Mouse (Mus musculus): ENCODE data around the gene Tinagl1. TPM values are rescaled to one million over a fixed set of nuclear protein-coding genes. Genes with fewer than 3 reads are reported as not detected.

The Tinagl1 gene
- polyA plus RNA-seq, 1 experiment = 35.2 TPM

DNA sequence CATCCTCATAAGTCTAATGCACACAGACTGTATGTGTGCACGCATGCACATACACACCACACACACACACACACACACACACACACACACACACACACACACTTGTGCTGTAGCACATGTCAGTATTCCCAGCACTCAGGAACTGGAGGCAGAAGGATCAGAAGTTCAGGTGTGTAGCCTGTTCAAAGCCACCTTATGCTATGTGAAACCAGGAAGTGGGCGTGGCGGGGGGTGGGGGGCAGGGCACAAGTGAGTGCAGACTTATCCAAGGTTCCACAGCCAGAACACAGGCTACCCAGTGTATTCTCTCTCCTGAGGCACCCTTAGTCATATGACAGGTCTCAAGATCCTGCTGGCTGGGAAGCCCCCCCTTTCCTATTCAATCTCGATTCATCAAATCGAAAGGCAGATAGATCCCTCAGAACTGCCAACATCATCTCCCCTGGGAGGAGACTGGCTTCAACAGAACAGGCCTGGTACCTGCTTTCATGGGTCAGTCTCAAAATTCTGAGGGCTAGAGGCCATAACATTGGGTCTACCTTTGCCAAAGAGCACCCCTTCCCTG lies 1.3 kb upstream of the Tinagl1 start:
- H3K27ac ChIP-seq (ENCODE audit: insufficient read depth, low read length) = no peak overlapping the region
- no peaks in the 10 kb centered on the region for H3K9me3 ChIP-seq (replicated peaks; ENCODE audit: control insufficient read depth, insufficient read depth, low read length, poor library complexity, severe bottlenecking)
- peaks cover 11% of the 10 kb centered on the region for H3K4me1 ChIP-seq (ENCODE audit: control insufficient read depth, insufficient read depth, low read length)
- no peak for TF ChIP-seq CTCF (IDR thresholded peaks at IDR 0.05; ENCODE audit: low read depth, low read length)
- no peak for TF ChIP-seq EP300 (IDR thresholded peaks at IDR 0.05; ENCODE audit: insufficient read depth, low read depth, low read length)
- no peak for TF ChIP-seq POLR2A (IDR thresholded peaks at IDR 0.05; ENCODE audit: insufficient read depth, low read length)
- no peak overlapping the region for H3K9ac ChIP-seq (ENCODE audit: low read depth, poor library complexity, severe bottlenecking)
- H3K36me3 ChIP-seq (ENCODE audit: control insufficient read depth, insufficient read depth, low read length, poor library complexity, severe bottlenecking) = no peaks in the 10 kb centered on the region
- no peak overlapping the region for H3K4me3 ChIP-seq (ENCODE audit: low read depth, low read length)
- no peaks in the 10 kb centered on the region for H3K27me3 ChIP-seq (ENCODE audit: control insufficient read depth, insufficient read depth, low read length, poor library complexity, severe bottlenecking)

- Histone ChIP-seq H3K9me3 (replicated peaks; ENCODE audit: control insufficient read depth, insufficient read depth, low read length, poor library complexity, severe bottlenecking) (no peaks in the 10 kb centered on the region), H3K9ac (ENCODE audit: low read depth, poor library complexity, severe bottlenecking) (no peak overlapping the region), H3K27ac (ENCODE audit: insufficient read depth, low read length) (peak overlapping the region; percentile 37; the same call in 1 of the 2 replicates)
Measured at GRCm38 (mm10) chr4:130174335-130175031, 439 bp downstream of the Tinagl1 start.

GRCm38 (mm10) chr4:130173911-130174311 lies 1.0 kb downstream of the Tinagl1 start:
- H3K27ac ChIP-seq (ENCODE audit: insufficient read depth, low read length) = no peak overlapping the region
- no peaks in the 10 kb centered on the region for H3K9me3 ChIP-seq (replicated peaks; ENCODE audit: control insufficient read depth, insufficient read depth, low read length, poor library complexity, severe bottlenecking)
- H3K36me3 ChIP-seq (ENCODE audit: control insufficient read depth, insufficient read depth, low read length, poor library complexity, severe bottlenecking) = no peaks in the 10 kb centered on the region
- 0 out of 2 replicates have a peak overlapping the region, but pooled peaks have one; percentile 0 for H3K4me3 ChIP-seq (ENCODE audit: low read depth, low read length)
- no peaks in the 10 kb centered on the region for H3K27me3 ChIP-seq (ENCODE audit: control insufficient read depth, insufficient read depth, low read length, poor library complexity, severe bottlenecking)
- no peak for TF ChIP-seq CTCF (IDR thresholded peaks at IDR 0.05; ENCODE audit: low read depth, low read length)
- no peak for TF ChIP-seq POLR2A (IDR thresholded peaks at IDR 0.05; ENCODE audit: insufficient read depth, low read length)
- no peak for TF ChIP-seq EP300 (IDR thresholded peaks at IDR 0.05; ENCODE audit: insufficient read depth, low read depth, low read length)
- H3K4me1 ChIP-seq (ENCODE audit: control insufficient read depth, insufficient read depth, low read length) = peaks cover 11% of the 10 kb centered on the region
- no peak overlapping the region for H3K9ac ChIP-seq (ENCODE audit: low read depth, poor library complexity, severe bottlenecking)

More at GRCm38 (mm10) chr4:130174335-130175031, 439 bp downstream of the Tinagl1 start:
- no peaks in the 10 kb centered on the region for H3K36me3 ChIP-seq (ENCODE audit: control insufficient read depth, insufficient read depth, low read length, poor library complexity, severe bottlenecking)
- TF ChIP-seq POLR2A (IDR thresholded peaks at IDR 0.05; ENCODE audit: insufficient read depth, low read length) = no peak
- TF ChIP-seq EP300 (IDR thresholded peaks at IDR 0.05; ENCODE audit: insufficient read depth, low read depth, low read length) = peak; percentile 29; the same call in 1 of the 2 replicates
- H3K4me3 ChIP-seq (ENCODE audit: low read depth, low read length) = peak overlapping the region; percentile 47
- no peaks in the 10 kb centered on the region for H3K27me3 ChIP-seq (ENCODE audit: control insufficient read depth, insufficient read depth, low read length, poor library complexity, severe bottlenecking)
- H3K4me1 ChIP-seq (ENCODE audit: control insufficient read depth, insufficient read depth, low read length) = peaks cover 11% of the 10 kb centered on the region

DNA sequence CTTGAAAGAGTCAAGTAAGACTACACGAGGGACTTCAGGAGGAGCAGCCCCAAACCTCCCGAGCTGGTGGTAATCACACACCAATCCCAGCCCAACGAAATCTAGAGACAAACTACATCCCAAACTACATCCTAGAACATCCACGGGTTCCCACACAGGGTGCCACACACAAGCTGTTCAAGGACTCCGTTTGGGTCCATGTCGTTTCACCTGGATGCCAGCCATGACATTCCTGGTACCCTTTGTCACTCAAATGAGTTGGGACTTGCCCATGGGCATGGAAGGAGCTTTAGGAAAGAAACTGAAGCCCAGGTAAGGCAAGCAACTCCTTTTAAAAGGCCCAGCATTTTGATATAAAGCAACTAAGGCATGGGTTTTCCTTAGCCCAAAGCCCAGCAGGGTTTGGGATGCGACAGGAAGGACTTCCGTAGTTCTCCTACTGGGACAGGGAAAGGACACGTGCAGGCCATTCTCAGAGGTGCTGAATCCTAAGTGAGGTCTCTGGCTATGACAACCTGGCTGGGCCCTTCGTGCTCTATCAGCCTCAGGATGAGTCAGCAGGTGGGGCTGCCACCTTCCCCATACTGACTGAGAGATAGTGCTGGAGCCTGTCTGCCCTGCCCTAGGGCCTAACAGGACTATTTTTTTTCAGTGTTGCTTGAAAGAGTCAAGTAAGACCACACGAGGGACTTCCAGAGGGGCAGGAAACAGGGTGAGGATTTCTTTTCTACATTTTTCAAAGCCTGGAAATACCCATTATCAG lies 1.7 kb downstream of the Tinagl1 start:
- Histone ChIP-seq H3K27ac (ENCODE audit: insufficient read depth, low read length) (no peak overlapping the region), H3K4me3 (ENCODE audit: low read depth, low read length) (no peak overlapping the region), H3K27me3 (ENCODE audit: control insufficient read depth, insufficient read depth, low read length, poor library complexity, severe bottlenecking) (no peaks in the 10 kb centered on the region)

GRCm38 (mm10) chr4:130171951-130172765 lies 2.8 kb downstream of the Tinagl1 start:
- TF ChIP-seq EP300 (IDR thresholded peaks at IDR 0.05; ENCODE audit: insufficient read depth, low read depth, low read length) = 0 out of 2 replicates have a peak, but pooled peaks have one; percentile 30
- TF ChIP-seq CTCF (IDR thresholded peaks at IDR 0.05; ENCODE audit: low read depth, low read length) = no peak
- Histone ChIP-seq H3K4me1 (ENCODE audit: control insufficient read depth, insufficient read depth, low read length) (peaks cover 11% of the 10 kb centered on the region), H3K27me3 (ENCODE audit: control insufficient read depth, insufficient read depth, low read length, poor library complexity, severe bottlenecking) (no peaks in the 10 kb centered on the region), H3K4me3 (ENCODE audit: low read depth, low read length) (no peak overlapping the region), H3K36me3 (ENCODE audit: control insufficient read depth, insufficient read depth, low read length, poor library complexity, severe bottlenecking) (no peaks in the 10 kb centered on the region), H3K27ac (ENCODE audit: insufficient read depth, low read length) (no peak overlapping the region), H3K9me3 (replicated peaks; ENCODE audit: control insufficient read depth, insufficient read depth, low read length, poor library complexity, severe bottlenecking) (no peaks in the 10 kb centered on the region), H3K9ac (ENCODE audit: low read depth, poor library complexity, severe bottlenecking) (no peak overlapping the region)

More for the DNA sequence above, 1.7 kb downstream of the Tinagl1 start:
- Histone ChIP-seq H3K4me1 (ENCODE audit: control insufficient read depth, insufficient read depth, low read length) (peaks cover 11% of the 10 kb centered on the region), H3K9ac (ENCODE audit: low read depth, poor library complexity, severe bottlenecking) (no peak overlapping the region), H3K9me3 (replicated peaks; ENCODE audit: control insufficient read depth, insufficient read depth, low read length, poor library complexity, severe bottlenecking) (no peaks in the 10 kb centered on the region), H3K36me3 (ENCODE audit: control insufficient read depth, insufficient read depth, low read length, poor library complexity, severe bottlenecking) (no peaks in the 10 kb centered on the region)
- no peak for TF ChIP-seq EP300 (IDR thresholded peaks at IDR 0.05; ENCODE audit: insufficient read depth, low read depth, low read length)
- no peak for TF ChIP-seq CTCF (IDR thresholded peaks at IDR 0.05; ENCODE audit: low read depth, low read length)
- no peak for TF ChIP-seq POLR2A (IDR thresholded peaks at IDR 0.05; ENCODE audit: insufficient read depth, low read length)
